In the genomic region with DNA sequence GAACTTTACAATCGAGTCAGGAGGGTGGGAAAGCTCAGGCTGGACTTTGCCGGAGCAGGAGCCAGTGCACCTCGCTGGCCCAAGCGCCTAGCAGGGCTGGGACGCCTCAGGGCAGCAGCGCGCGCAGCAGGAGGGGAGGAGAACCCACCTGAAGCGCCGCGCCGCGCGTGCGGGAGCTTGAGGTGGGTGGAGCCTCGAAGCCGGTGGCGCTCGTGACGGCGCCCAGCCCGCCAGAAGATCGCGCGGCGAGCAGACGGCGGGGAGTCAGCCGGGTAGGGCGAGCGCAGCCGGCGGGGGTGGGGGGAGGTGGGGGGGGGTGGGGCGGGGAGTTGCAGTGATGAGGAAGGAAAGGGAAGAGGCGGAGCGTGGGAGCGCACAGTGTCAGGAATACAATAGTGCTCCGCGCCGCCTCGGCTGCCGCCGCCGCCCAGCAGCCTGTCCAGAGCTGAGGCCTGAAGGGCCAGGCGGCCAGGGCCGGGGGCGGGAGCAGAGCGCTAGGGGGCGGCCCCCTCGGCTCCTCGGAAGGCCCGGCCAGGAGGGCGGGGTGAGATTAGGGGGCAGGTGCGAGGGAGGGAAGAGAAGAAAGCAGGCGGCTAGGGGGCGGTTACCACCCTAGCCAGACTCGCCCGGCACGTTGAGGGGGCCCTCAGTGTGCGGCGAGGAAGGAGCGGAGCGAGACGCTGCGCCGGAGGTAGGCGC, we compare ENCODE assay signal across 1 mouse cellular context.
TF ChIP-seq lines count a peak whose summit lies in the region.

Gene Jade3 (plus strand): TSS at position 549 of the 699 bp plus-strand sequence.

TF ChIP-seq in myocyte, 11 proteins besides CTCF, POLR2A, EP300 and RAD21 (continued from another document):
- TF ChIP-seq MYOD1 (IDR thresholded peaks at IDR 0.05; ENCODE audit: control insufficient read depth in 1 of 3, insufficient read length in 2 of 3, low read depth in 2 of 3) (peak in 1 of 3 experiments; percentile 32), TCF12 (IDR thresholded peaks at IDR 0.05; ENCODE audit: insufficient read depth, poor library complexity, severe bottlenecking) (no peak), MAX (IDR thresholded peaks at IDR 0.05; ENCODE audit: low read depth) (no peak), USF1 (IDR thresholded peaks at IDR 0.05; ENCODE audit: low read depth) (no peak)
